Mouse (Mus musculus) spleen, postnatal 36 days (tissue): ENCODE results near the gene Cacnb1.

Source experiments
- DNase-seq, 2 experiments: peaks; one replicate each; pipeline ENCODE4 v3.0.0; 2022; ENCODE audit warnings: low spot score in 2 of 2, mixed read lengths in 1 of 2

The Cacnb1 gene

GRCm38 (mm10) chr11:98011716-98012115, 11.1 kb downstream of the Cacnb1 start:
- DNase-seq, result no peak

GRCm38 (mm10) chr11:98008087-98008486, 14.7 kb downstream of the Cacnb1 start:
- no peak for DNase-seq

GRCm38 (mm10) chr11:98005686-98006085, 17.1 kb downstream of the Cacnb1 start:
- DNase-seq, result no peak

GRCm38 (mm10) chr11:98005076-98005475, 17.8 kb downstream of the Cacnb1 start:
- no peak for DNase-seq

- no peak for DNase-seq
These were observed 18.7 kb downstream of the Cacnb1 start for GRCm38 (mm10) chr11:98004161-98004560.

- peak; percentile 50 to 57 for DNase-seq
These were observed 19.6 kb downstream of the Cacnb1 start for GRCm38 (mm10) chr11:98003171-98003671.

- DNase-seq, result peak; percentile 84 to 88
These were observed 20.2 kb downstream of the Cacnb1 start for GRCm38 (mm10) chr11:98002627-98003026.

- no peak for DNase-seq
These were observed 20.8 kb downstream of the Cacnb1 start for GRCm38 (mm10) chr11:98001986-98002385.

- peak; percentile 68 to 70 for DNase-seq
These were observed 21.4 kb downstream of the Cacnb1 start for GRCm38 (mm10) chr11:98001351-98001824.

GRCm38 (mm10) chr11:98000378-98001140, 22.3 kb downstream of the Cacnb1 start:
- DNase-seq, result peak; percentile 89 to 90

GRCm38 (mm10) chr11:97999748-98000147, 23.1 kb downstream of the Cacnb1 start:
- DNase-seq, result peak in 1 of 2 experiments; percentile 41

GRCm38 (mm10) chr11:97998898-97999608, 23.8 kb downstream of the Cacnb1 start:
- DNase-seq, result peak; percentile 87 to 88

GRCm38 (mm10) chr11:97998074-97998793, 24.6 kb downstream of the Cacnb1 start:
- peak; percentile 55 to 61 for DNase-seq

GRCm38 (mm10) chr11:97997387-97997960, 25.4 kb downstream of the Cacnb1 start:
- DNase-seq, result no peak

- DNase-seq, result no peak
These were observed 26.1 kb downstream of the Cacnb1 start for GRCm38 (mm10) chr11:97996691-97997090.

- DNase-seq, result peak; percentile 78 to 81
These were observed 27.1 kb downstream of the Cacnb1 start, which contains the start of gene Arl5c for GRCm38 (mm10) chr11:97995564-97996288. Gene Arl5c (minus strand): TSS chr11:97996181.

- peak; percentile 82 to 86 for DNase-seq
These were observed 28.2 kb downstream of the Cacnb1 start for GRCm38 (mm10) chr11:97994539-97995100.

- peak; percentile 89 to 91 for DNase-seq
These were observed 34.2 kb downstream of the Cacnb1 start for GRCm38 (mm10) chr11:97988530-97989096.

- DNase-seq, result peak; percentile 91 to 94
These were observed 35.0 kb downstream of the Cacnb1 start for GRCm38 (mm10) chr11:97987551-97988526.
